Mouse (Mus musculus) gastrocnemius, postnatal 10 days (tissue): ENCODE measurements at regions not wholly inside any gene's neighbourhood (a gene's known extent, or its start where the extent isn't known, plus 50 kb on each side); places are given as distances from the start of the nearest gene placed in this dataset.

Source experiments
- DNase-seq: peaks from one replicate; pipeline ENCODE4 v3.0.0; 2021; ENCODE audit warnings: mixed read lengths

DNA sequence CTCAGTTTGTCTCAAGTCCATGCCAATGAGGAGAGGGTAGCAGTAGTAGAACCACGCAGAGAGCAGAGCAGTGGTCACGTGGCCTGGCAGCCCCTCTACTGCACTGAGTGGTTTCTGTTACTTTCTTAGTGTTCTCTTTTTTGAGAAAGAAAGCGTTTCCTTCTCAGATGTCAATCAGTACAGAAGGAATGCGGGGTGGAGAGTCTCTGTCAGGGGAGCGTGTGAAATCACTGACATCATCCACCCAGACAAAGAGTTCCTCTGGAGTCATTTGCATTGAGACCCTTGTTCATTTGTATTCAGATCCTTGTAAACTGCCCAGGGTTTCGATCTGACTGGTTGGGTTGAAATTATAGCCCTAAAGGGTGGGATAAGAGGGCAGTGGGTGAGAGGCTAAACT, 85.8 kb upstream of the Nckap5 start:
- no peak for DNase-seq

DNA sequence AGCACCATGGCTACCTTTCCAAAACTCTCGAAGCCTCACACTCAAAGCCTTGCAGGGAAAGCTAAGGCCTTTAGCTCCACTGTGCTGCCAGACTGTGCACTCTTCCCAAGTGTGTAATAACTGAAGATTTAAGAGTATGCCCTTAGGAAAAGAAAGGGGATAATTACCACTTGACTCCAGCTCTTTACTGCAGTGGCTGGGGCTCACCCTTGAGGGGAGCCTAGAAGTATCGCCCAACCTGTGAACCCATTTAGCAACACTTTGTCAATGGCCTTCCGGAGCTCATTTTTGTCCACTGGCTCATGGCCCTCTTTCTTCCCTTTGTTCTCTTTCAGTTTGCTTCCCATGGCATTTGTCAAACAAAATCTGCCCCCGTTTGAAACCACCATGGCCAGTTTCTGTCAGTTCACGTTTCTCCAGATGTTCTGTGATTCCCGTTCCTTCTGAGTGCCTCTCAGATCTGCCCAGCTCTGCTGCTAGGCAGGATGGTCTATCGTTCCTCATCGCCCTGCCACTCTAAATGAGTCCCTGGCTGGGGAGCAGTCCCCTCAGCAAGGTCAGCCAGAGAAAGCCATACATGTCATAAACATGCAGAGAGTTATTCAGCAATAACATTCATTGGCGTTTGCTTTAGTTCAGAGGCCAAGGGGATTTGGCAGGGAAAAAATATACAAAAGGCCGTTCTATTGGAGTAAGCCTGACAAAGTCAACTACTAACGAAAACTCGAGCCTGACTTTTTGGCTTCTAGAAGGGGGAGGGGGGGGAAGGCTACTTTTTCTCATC, 80.9 kb upstream of the Nckap5 start:
- DNase-seq: no peak

DNA sequence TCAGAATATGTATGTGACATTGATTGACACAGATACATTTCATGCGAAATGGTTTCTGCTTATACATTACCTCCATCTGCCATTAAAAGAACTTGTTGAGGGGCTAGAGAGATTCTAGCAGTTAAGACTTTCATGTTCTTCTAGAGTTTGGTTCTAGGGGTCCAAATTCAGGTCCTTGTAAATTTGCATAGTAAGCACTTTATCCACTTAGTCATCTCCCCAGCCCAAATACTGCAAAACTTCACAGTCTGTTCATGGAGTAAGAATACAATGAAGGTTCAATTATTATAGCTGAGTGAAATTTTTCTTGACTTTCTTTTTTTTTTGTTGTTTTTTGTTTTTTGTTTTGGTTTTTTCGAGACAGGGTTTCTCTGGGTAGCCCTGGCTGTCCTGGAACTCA, 76.8 kb upstream of the Nckap5 start:
- no peak for DNase-seq

DNA sequence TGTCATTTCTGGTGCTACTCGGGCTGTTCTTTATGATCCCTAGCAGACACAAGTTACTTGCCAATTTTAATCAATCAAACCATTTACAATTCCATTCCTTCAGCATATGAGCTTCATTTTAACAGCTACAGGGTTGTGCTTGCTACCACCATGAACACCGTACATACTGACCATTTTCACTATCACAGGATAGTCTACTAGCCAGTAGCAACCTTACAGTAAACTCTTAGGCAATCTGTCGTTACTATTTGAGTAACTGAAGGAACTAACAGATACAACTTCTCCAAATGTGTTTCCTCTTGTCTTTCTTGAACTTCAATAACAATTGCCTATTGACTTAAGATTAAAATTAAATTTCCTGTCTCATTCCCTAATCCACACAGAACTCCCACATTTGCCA, 67.9 kb upstream of the Nckap5 start:
- no peak for DNase-seq

DNA sequence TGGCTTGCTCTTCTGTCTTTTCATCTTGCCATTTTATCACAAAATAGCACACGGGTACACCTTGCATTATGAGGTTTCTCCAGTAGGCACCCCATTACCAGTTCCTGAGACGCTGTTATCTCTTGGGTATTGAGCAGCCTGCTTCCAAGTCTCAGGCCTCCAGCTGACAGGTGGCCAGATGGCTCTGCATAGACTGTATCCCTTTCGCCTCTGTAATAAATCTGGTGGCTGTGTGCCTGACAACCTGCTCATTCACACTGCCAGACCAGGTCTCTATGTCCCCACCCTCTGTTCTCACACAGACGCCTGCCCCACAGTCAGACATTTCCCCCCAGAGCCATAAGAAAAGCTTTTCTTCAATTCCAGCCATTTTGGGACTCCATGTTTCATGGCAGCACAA, 66.3 kb upstream of the Nckap5 start:
- no peak for DNase-seq

DNA sequence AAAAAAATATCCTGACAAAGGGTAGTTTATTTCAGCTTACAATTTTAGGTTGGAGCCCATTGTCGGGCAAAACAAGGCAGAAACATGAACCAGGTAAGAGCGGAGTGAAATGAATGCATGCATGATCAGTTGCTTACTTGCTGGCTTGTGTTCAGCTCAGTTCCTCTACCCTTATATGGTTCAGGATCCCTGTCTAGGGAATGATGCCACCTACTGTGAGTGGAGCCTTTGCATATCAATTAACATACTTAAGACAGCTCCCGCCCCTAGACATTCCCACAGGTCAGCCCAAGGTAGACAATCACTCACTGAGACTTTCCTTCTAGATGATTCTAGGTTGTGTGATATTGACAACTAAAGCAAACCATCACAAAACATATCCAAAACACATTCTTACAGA, 50.2 kb upstream of the Nckap5 start:
- DNase-seq: no peak
